Mouse (Mus musculus): ENCODE data around the gene Nrip1. TPM values are rescaled to one million over a fixed set of nuclear protein-coding genes. Genes with fewer than 3 reads are reported as not detected.
"Not testable (repeated sequence)": the region's sequence is repeated elsewhere in the genome, so short reads cannot be mapped to it uniquely, and the experiment has no call there.

The Nrip1 gene
- polyA plus RNA-seq, 1 experiment: 2.4 TPM

- H3K4me3 ChIP-seq (ENCODE audit: insufficient read depth, poor library complexity, severe bottlenecking): no peak overlapping the region
- no peaks in the 10 kb centered on the region for H3K79me2 ChIP-seq (ENCODE audit: control insufficient read depth, insufficient read depth)
- no peak overlapping the region for H3ac ChIP-seq (ENCODE audit: control insufficient read depth, insufficient read length, low read depth)
- no peaks in the 10 kb centered on the region for H3K79me3 ChIP-seq (ENCODE audit: low read depth)
- no peaks in the 10 kb centered on the region for H3K36me3 ChIP-seq (ENCODE audit: control insufficient read depth, insufficient read depth)
- H3K27me3 ChIP-seq (ENCODE audit: control insufficient read depth, insufficient read depth, insufficient read length): no peaks in the 10 kb centered on the region
- TF ChIP-seq USF1 (IDR thresholded peaks at IDR 0.05; ENCODE audit: low read depth) (no peak), MYOG (IDR thresholded peaks at IDR 0.05; ENCODE audit: control insufficient read depth, extremely low read depth, insufficient read length) (no peak), CEBPB (IDR thresholded peaks at IDR 0.05; ENCODE audit: low read depth) (no peak), MYOD1 (IDR thresholded peaks at IDR 0.05; ENCODE audit: control insufficient read depth, insufficient read length, low read depth) (no peak), FOSL1 (IDR thresholded peaks at IDR 0.05; ENCODE audit: insufficient read depth, low read length, poor library complexity, severe bottlenecking) (no peak), CTCF (IDR thresholded peaks at IDR 0.05; ENCODE audit: control insufficient read depth, insufficient read depth, insufficient read length) (no peak), MAX (IDR thresholded peaks at IDR 0.05) (no peak)
Measured at GRCm38 (mm10) chr16:76406897-76407296, 33.3 kb upstream of the Nrip1 start.

- H3ac ChIP-seq (ENCODE audit: control insufficient read depth, insufficient read length, low read depth): no peak overlapping the region
- no peak overlapping the region for H3K4me3 ChIP-seq (ENCODE audit: insufficient read depth, poor library complexity, severe bottlenecking)
- H3K27me3 ChIP-seq (ENCODE audit: control insufficient read depth, insufficient read depth, insufficient read length): no peaks in the 10 kb centered on the region
- no peaks in the 10 kb centered on the region for H3K79me2 ChIP-seq (ENCODE audit: control insufficient read depth, insufficient read depth)
- no peaks in the 10 kb centered on the region for H3K36me3 ChIP-seq (ENCODE audit: control insufficient read depth, insufficient read depth)
- no peaks in the 10 kb centered on the region for H3K79me3 ChIP-seq (ENCODE audit: low read depth)
- no peak for TF ChIP-seq MAX (IDR thresholded peaks at IDR 0.05)
- no peak for TF ChIP-seq USF1 (IDR thresholded peaks at IDR 0.05; ENCODE audit: low read depth)
- no peak for TF ChIP-seq MYOD1 (IDR thresholded peaks at IDR 0.05; ENCODE audit: control insufficient read depth, insufficient read length, low read depth)
- TF ChIP-seq CTCF (IDR thresholded peaks at IDR 0.05; ENCODE audit: control insufficient read depth, insufficient read depth, insufficient read length): no peak
- no peak for TF ChIP-seq FOSL1 (IDR thresholded peaks at IDR 0.05; ENCODE audit: insufficient read depth, low read length, poor library complexity, severe bottlenecking)
- TF ChIP-seq MYOG (IDR thresholded peaks at IDR 0.05; ENCODE audit: control insufficient read depth, extremely low read depth, insufficient read length): no peak
- TF ChIP-seq CEBPB (IDR thresholded peaks at IDR 0.05; ENCODE audit: low read depth): no peak
Measured at GRCm38 (mm10) chr16:76406319-76406718, 32.7 kb upstream of the Nrip1 start.

- H3K79me2 ChIP-seq (ENCODE audit: control insufficient read depth, insufficient read depth); H3K36me3 ChIP-seq (ENCODE audit: control insufficient read depth, insufficient read depth); H3ac ChIP-seq (ENCODE audit: control insufficient read depth, insufficient read length, low read depth); H3K4me3 ChIP-seq (ENCODE audit: insufficient read depth, poor library complexity, severe bottlenecking); H3K27me3 ChIP-seq (ENCODE audit: control insufficient read depth, insufficient read depth, insufficient read length); H3K79me3 ChIP-seq (ENCODE audit: low read depth): not testable (repeated sequence)
Measured at GRCm38 (mm10) chr16:76403305-76403704, 29.7 kb upstream of the Nrip1 start.

GRCm38 (mm10) chr16:76396512-76396911 is 22.9 kb upstream of the Nrip1 start:
- Histone ChIP-seq H3K79me2 (ENCODE audit: control insufficient read depth, insufficient read depth) (no peaks in the 10 kb centered on the region), H3K4me3 (ENCODE audit: insufficient read depth, poor library complexity, severe bottlenecking) (no peak overlapping the region), H3ac (ENCODE audit: control insufficient read depth, insufficient read length, low read depth) (no peak overlapping the region), H3K27me3 (ENCODE audit: control insufficient read depth, insufficient read depth, insufficient read length) (no peaks in the 10 kb centered on the region), H3K79me3 (ENCODE audit: low read depth) (no peaks in the 10 kb centered on the region), H3K36me3 (ENCODE audit: control insufficient read depth, insufficient read depth) (no peaks in the 10 kb centered on the region)
- TF ChIP-seq MYOD1 (IDR thresholded peaks at IDR 0.05; ENCODE audit: control insufficient read depth, insufficient read length, low read depth) (no peak), MAX (IDR thresholded peaks at IDR 0.05) (no peak), MYOG (IDR thresholded peaks at IDR 0.05; ENCODE audit: control insufficient read depth, extremely low read depth, insufficient read length) (no peak), CEBPB (IDR thresholded peaks at IDR 0.05; ENCODE audit: low read depth) (no peak)

- Histone ChIP-seq H3K79me3 (ENCODE audit: low read depth) (no peaks in the 10 kb centered on the region), H3ac (ENCODE audit: control insufficient read depth, insufficient read length, low read depth) (no peak overlapping the region), H3K4me3 (ENCODE audit: insufficient read depth, poor library complexity, severe bottlenecking) (no peak overlapping the region), H3K27me3 (ENCODE audit: control insufficient read depth, insufficient read depth, insufficient read length) (no peaks in the 10 kb centered on the region), H3K79me2 (ENCODE audit: control insufficient read depth, insufficient read depth) (no peaks in the 10 kb centered on the region), H3K36me3 (ENCODE audit: control insufficient read depth, insufficient read depth) (no peaks in the 10 kb centered on the region)
- no peak for TF ChIP-seq CEBPB (IDR thresholded peaks at IDR 0.05; ENCODE audit: low read depth)
- no peak for TF ChIP-seq MAX (IDR thresholded peaks at IDR 0.05)
- TF ChIP-seq CTCF (IDR thresholded peaks at IDR 0.05; ENCODE audit: control insufficient read depth, insufficient read depth, insufficient read length): no peak
- no peak for TF ChIP-seq USF1 (IDR thresholded peaks at IDR 0.05; ENCODE audit: low read depth)
- no peak for TF ChIP-seq MYOD1 (IDR thresholded peaks at IDR 0.05; ENCODE audit: control insufficient read depth, insufficient read length, low read depth)
- TF ChIP-seq MYOG (IDR thresholded peaks at IDR 0.05; ENCODE audit: control insufficient read depth, extremely low read depth, insufficient read length): no peak
- TF ChIP-seq FOSL1 (IDR thresholded peaks at IDR 0.05; ENCODE audit: insufficient read depth, low read length, poor library complexity, severe bottlenecking): no peak
Measured at GRCm38 (mm10) chr16:76393267-76393666, 19.6 kb upstream of the Nrip1 start.

- TF ChIP-seq MYOG (IDR thresholded peaks at IDR 0.05; ENCODE audit: control insufficient read depth, extremely low read depth, insufficient read length): no peak
- no peak for TF ChIP-seq MAX (IDR thresholded peaks at IDR 0.05)
- TF ChIP-seq MYOD1 (IDR thresholded peaks at IDR 0.05; ENCODE audit: control insufficient read depth, insufficient read length, low read depth): no peak
- no peak for TF ChIP-seq CEBPB (IDR thresholded peaks at IDR 0.05; ENCODE audit: low read depth)
- TF ChIP-seq USF1 (IDR thresholded peaks at IDR 0.05; ENCODE audit: low read depth): no peak
- no peak for TF ChIP-seq CTCF (IDR thresholded peaks at IDR 0.05; ENCODE audit: control insufficient read depth, insufficient read depth, insufficient read length)
- no peak for TF ChIP-seq FOSL1 (IDR thresholded peaks at IDR 0.05; ENCODE audit: insufficient read depth, low read length, poor library complexity, severe bottlenecking)
- Histone ChIP-seq H3ac (ENCODE audit: control insufficient read depth, insufficient read length, low read depth) (no peak overlapping the region), H3K4me3 (ENCODE audit: insufficient read depth, poor library complexity, severe bottlenecking) (no peak overlapping the region), H3K36me3 (ENCODE audit: control insufficient read depth, insufficient read depth) (no peaks in the 10 kb centered on the region), H3K27me3 (ENCODE audit: control insufficient read depth, insufficient read depth, insufficient read length) (no peaks in the 10 kb centered on the region), H3K79me2 (ENCODE audit: control insufficient read depth, insufficient read depth) (no peaks in the 10 kb centered on the region), H3K79me3 (ENCODE audit: low read depth) (no peaks in the 10 kb centered on the region)
Measured at GRCm38 (mm10) chr16:76386496-76386895, 12.9 kb upstream of the Nrip1 start.
